Mouse (Mus musculus) liver, adult 2 months (tissue): ENCODE results near the gene Dact3.

Source experiments
- CTCF ChIP-seq: fragments of 200-500 bp; IDR thresholded peaks from 2 replicates; pipeline ENCODE4 v1.5.1; 2011; ENCODE audit warnings: low read depth, low read length, control low read depth
- POLR2A ChIP-seq: fragments of 200-500 bp; IDR thresholded peaks from 2 replicates; pipeline ENCODE4 v1.6.1; 2011; ENCODE audit warnings: low read length, control low read depth; ENCODE audit not compliant: insufficient read depth; ENCODE audit errors: extremely low read depth

- TF ChIP-seq POLR2A (no peak), CTCF (no peak)
Measured at GRCm38 (mm10) chr7:16877717-16878116, 2.6 kb downstream of the Dact3 start.
